Mouse (Mus musculus): ENCODE results near the gene Ly6g6e. TPM values are rescaled to one million over a fixed set of nuclear protein-coding genes. Genes with fewer than 3 reads are reported as not detected.

Ly6g6e gene
- polyA plus RNA-seq, 1 experiment from 2014 or later: not detected

Other genes with a start within 250 kb of the Ly6g6e start
- 17.0 TPM for gene Stk19, start 240.0 kb upstream of the Ly6g6e start, polyA plus RNA-seq (2014; fragmentation: Illumina TruSeq; extraction: RNeasy Lipid Tissue Mini Kit (QIAGEN cat#74804); ENCODE audit: low replicate concordance)
- 1.6 TPM for gene Dxo, start 239.9 kb upstream of the Ly6g6e start, polyA plus RNA-seq (2014; fragmentation: Illumina TruSeq; extraction: RNeasy Lipid Tissue Mini Kit (QIAGEN cat#74804); ENCODE audit: low replicate concordance)
- 4.8 TPM for gene Skiv2l, start 226.7 kb upstream of the Ly6g6e start, polyA plus RNA-seq (2014; fragmentation: Illumina TruSeq; extraction: RNeasy Lipid Tissue Mini Kit (QIAGEN cat#74804); ENCODE audit: low replicate concordance)
- 0.41 TPM for gene Nelfe, start 226.5 kb upstream of the Ly6g6e start, polyA plus RNA-seq (2014; fragmentation: Illumina TruSeq; extraction: RNeasy Lipid Tissue Mini Kit (QIAGEN cat#74804); ENCODE audit: low replicate concordance)
- 20.3 TPM for gene Cfb, start 214.4 kb upstream of the Ly6g6e start, polyA plus RNA-seq (2014; fragmentation: Illumina TruSeq; extraction: RNeasy Lipid Tissue Mini Kit (QIAGEN cat#74804); ENCODE audit: low replicate concordance)
- 1.3 TPM for gene Zbtb12, start 197.4 kb upstream of the Ly6g6e start, polyA plus RNA-seq (2014; fragmentation: Illumina TruSeq; extraction: RNeasy Lipid Tissue Mini Kit (QIAGEN cat#74804); ENCODE audit: low replicate concordance)
- 2.4 TPM for gene Gm20547, start 194.9 kb upstream of the Ly6g6e start, polyA plus RNA-seq (2014; fragmentation: Illumina TruSeq; extraction: RNeasy Lipid Tissue Mini Kit (QIAGEN cat#74804); ENCODE audit: low replicate concordance)
- gene C2, start 178.6 kb upstream of the Ly6g6e start, polyA plus RNA-seq (2014; fragmentation: Illumina TruSeq; extraction: RNeasy Lipid Tissue Mini Kit (QIAGEN cat#74804); ENCODE audit: low replicate concordance): not detected
- gene Ehmt2, start 178.4 kb upstream of the Ly6g6e start, polyA plus RNA-seq (2014; fragmentation: Illumina TruSeq; extraction: RNeasy Lipid Tissue Mini Kit (QIAGEN cat#74804); ENCODE audit: low replicate concordance): 5.3 TPM
- gene Slc44a4, start 162.4 kb upstream of the Ly6g6e start, polyA plus RNA-seq (2014; fragmentation: Illumina TruSeq; extraction: RNeasy Lipid Tissue Mini Kit (QIAGEN cat#74804); ENCODE audit: low replicate concordance): 2.7 TPM
- 3.6 TPM for gene Neu1, start 145.6 kb upstream of the Ly6g6e start, polyA plus RNA-seq (2014; fragmentation: Illumina TruSeq; extraction: RNeasy Lipid Tissue Mini Kit (QIAGEN cat#74804); ENCODE audit: low replicate concordance)
- gene Hspa1b, start 117.7 kb upstream of the Ly6g6e start, polyA plus RNA-seq (2014; fragmentation: Illumina TruSeq; extraction: RNeasy Lipid Tissue Mini Kit (QIAGEN cat#74804); ENCODE audit: low replicate concordance): 1.3 TPM
- not detected for gene Gm20481, start 107.0 kb upstream of the Ly6g6e start, polyA plus RNA-seq (2014; fragmentation: Illumina TruSeq; extraction: RNeasy Lipid Tissue Mini Kit (QIAGEN cat#74804); ENCODE audit: low replicate concordance)
- gene Hspa1a, start 104.7 kb upstream of the Ly6g6e start, polyA plus RNA-seq (2014; fragmentation: Illumina TruSeq; extraction: RNeasy Lipid Tissue Mini Kit (QIAGEN cat#74804); ENCODE audit: low replicate concordance): 0.52 TPM
- not detected for gene Hspa1l, start 104.2 kb upstream of the Ly6g6e start, polyA plus RNA-seq (2014; fragmentation: Illumina TruSeq; extraction: RNeasy Lipid Tissue Mini Kit (QIAGEN cat#74804); ENCODE audit: low replicate concordance)
- gene Lsm2, start 95.0 kb upstream of the Ly6g6e start, polyA plus RNA-seq (2014; fragmentation: Illumina TruSeq; extraction: RNeasy Lipid Tissue Mini Kit (QIAGEN cat#74804); ENCODE audit: low replicate concordance): 12.4 TPM
- 0.37 TPM for gene Vars, start 75.9 kb upstream of the Ly6g6e start, polyA plus RNA-seq (2014; fragmentation: Illumina TruSeq; extraction: RNeasy Lipid Tissue Mini Kit (QIAGEN cat#74804); ENCODE audit: low replicate concordance)
- gene Vwa7, start 60.3 kb upstream of the Ly6g6e start, polyA plus RNA-seq (2014; fragmentation: Illumina TruSeq; extraction: RNeasy Lipid Tissue Mini Kit (QIAGEN cat#74804); ENCODE audit: low replicate concordance): 0.11 TPM
- gene Sapcd1, start 48.9 kb upstream of the Ly6g6e start, polyA plus RNA-seq (2014; fragmentation: Illumina TruSeq; extraction: RNeasy Lipid Tissue Mini Kit (QIAGEN cat#74804); ENCODE audit: low replicate concordance): not detected
- 0.93 TPM for gene Msh5, start 30.2 kb upstream of the Ly6g6e start, polyA plus RNA-seq (2014; fragmentation: Illumina TruSeq; extraction: RNeasy Lipid Tissue Mini Kit (QIAGEN cat#74804); ENCODE audit: low replicate concordance)
- gene Clic1, start 26.9 kb upstream of the Ly6g6e start, polyA plus RNA-seq (2014; fragmentation: Illumina TruSeq; extraction: RNeasy Lipid Tissue Mini Kit (QIAGEN cat#74804); ENCODE audit: low replicate concordance): 31.3 TPM
- gene Ddah2, start 17.9 kb upstream of the Ly6g6e start, polyA plus RNA-seq (2014; fragmentation: Illumina TruSeq; extraction: RNeasy Lipid Tissue Mini Kit (QIAGEN cat#74804); ENCODE audit: low replicate concordance): not detected
- not detected for gene Ly6g6c, start 11.5 kb upstream of the Ly6g6e start, polyA plus RNA-seq (2014; fragmentation: Illumina TruSeq; extraction: RNeasy Lipid Tissue Mini Kit (QIAGEN cat#74804); ENCODE audit: low replicate concordance)
- 0.59 TPM for gene Mpig6b, start 10.7 kb upstream of the Ly6g6e start, polyA plus RNA-seq (2014; fragmentation: Illumina TruSeq; extraction: RNeasy Lipid Tissue Mini Kit (QIAGEN cat#74804); ENCODE audit: low replicate concordance)
- not detected for gene Ly6g6d, start 1.2 kb downstream of the Ly6g6e start, polyA plus RNA-seq (2014; fragmentation: Illumina TruSeq; extraction: RNeasy Lipid Tissue Mini Kit (QIAGEN cat#74804); ENCODE audit: low replicate concordance)
- gene Ly6g6f, start 8.7 kb downstream of the Ly6g6e start, polyA plus RNA-seq (2014; fragmentation: Illumina TruSeq; extraction: RNeasy Lipid Tissue Mini Kit (QIAGEN cat#74804); ENCODE audit: low replicate concordance): not detected
- gene Abhd16a, start 12.4 kb downstream of the Ly6g6e start, polyA plus RNA-seq (2014; fragmentation: Illumina TruSeq; extraction: RNeasy Lipid Tissue Mini Kit (QIAGEN cat#74804); ENCODE audit: low replicate concordance): 3.7 TPM
- gene Ly6g5c, start 31.4 kb downstream of the Ly6g6e start, polyA plus RNA-seq (2014; fragmentation: Illumina TruSeq; extraction: RNeasy Lipid Tissue Mini Kit (QIAGEN cat#74804); ENCODE audit: low replicate concordance): not detected
- gene Ly6g5b, start 38.5 kb downstream of the Ly6g6e start, polyA plus RNA-seq (2014; fragmentation: Illumina TruSeq; extraction: RNeasy Lipid Tissue Mini Kit (QIAGEN cat#74804); ENCODE audit: low replicate concordance): not detected
- gene Gpank1, start 44.6 kb downstream of the Ly6g6e start, polyA plus RNA-seq (2014; fragmentation: Illumina TruSeq; extraction: RNeasy Lipid Tissue Mini Kit (QIAGEN cat#74804); ENCODE audit: low replicate concordance): 2.3 TPM
- 112 TPM for gene Csnk2b, start 45.2 kb downstream of the Ly6g6e start, polyA plus RNA-seq (2014; fragmentation: Illumina TruSeq; extraction: RNeasy Lipid Tissue Mini Kit (QIAGEN cat#74804); ENCODE audit: low replicate concordance)
- 1.7 TPM for gene D17H6S53E, start 49.5 kb downstream of the Ly6g6e start, polyA plus RNA-seq (2014; fragmentation: Illumina TruSeq; extraction: RNeasy Lipid Tissue Mini Kit (QIAGEN cat#74804); ENCODE audit: low replicate concordance)
- gene Apom, start 55.1 kb downstream of the Ly6g6e start, polyA plus RNA-seq (2014; fragmentation: Illumina TruSeq; extraction: RNeasy Lipid Tissue Mini Kit (QIAGEN cat#74804); ENCODE audit: low replicate concordance): not detected
- 9.2 TPM for gene Bag6, start 58.3 kb downstream of the Ly6g6e start, polyA plus RNA-seq (2014; fragmentation: Illumina TruSeq; extraction: RNeasy Lipid Tissue Mini Kit (QIAGEN cat#74804); ENCODE audit: low replicate concordance)
- gene Prrc2a, start 88.0 kb downstream of the Ly6g6e start, polyA plus RNA-seq (2014; fragmentation: Illumina TruSeq; extraction: RNeasy Lipid Tissue Mini Kit (QIAGEN cat#74804); ENCODE audit: low replicate concordance): 7.5 TPM
- 8.4 TPM for gene Aif1, start 99.2 kb downstream of the Ly6g6e start, polyA plus RNA-seq (2014; fragmentation: Illumina TruSeq; extraction: RNeasy Lipid Tissue Mini Kit (QIAGEN cat#74804); ENCODE audit: low replicate concordance)
- gene Lst1, start 111.5 kb downstream of the Ly6g6e start, polyA plus RNA-seq (2014; fragmentation: Illumina TruSeq; extraction: RNeasy Lipid Tissue Mini Kit (QIAGEN cat#74804); ENCODE audit: low replicate concordance): not detected
- gene Ltb, start 117.5 kb downstream of the Ly6g6e start, polyA plus RNA-seq (2014; fragmentation: Illumina TruSeq; extraction: RNeasy Lipid Tissue Mini Kit (QIAGEN cat#74804); ENCODE audit: low replicate concordance): not detected
- gene Tnf, start 125.1 kb downstream of the Ly6g6e start, polyA plus RNA-seq (2014; fragmentation: Illumina TruSeq; extraction: RNeasy Lipid Tissue Mini Kit (QIAGEN cat#74804); ENCODE audit: low replicate concordance): not detected
- not detected for gene Lta, start 128.4 kb downstream of the Ly6g6e start, polyA plus RNA-seq (2014; fragmentation: Illumina TruSeq; extraction: RNeasy Lipid Tissue Mini Kit (QIAGEN cat#74804); ENCODE audit: low replicate concordance)
- not detected for gene Gm16181, start 143.9 kb downstream of the Ly6g6e start, polyA plus RNA-seq (2014; fragmentation: Illumina TruSeq; extraction: RNeasy Lipid Tissue Mini Kit (QIAGEN cat#74804); ENCODE audit: low replicate concordance)
- gene Atp6v1g2, start 156.8 kb downstream of the Ly6g6e start, polyA plus RNA-seq (2014; fragmentation: Illumina TruSeq; extraction: RNeasy Lipid Tissue Mini Kit (QIAGEN cat#74804); ENCODE audit: low replicate concordance): 1.9 TPM
- not detected for gene Nfkbil1, start 158.9 kb downstream of the Ly6g6e start, polyA plus RNA-seq (2014; fragmentation: Illumina TruSeq; extraction: RNeasy Lipid Tissue Mini Kit (QIAGEN cat#74804); ENCODE audit: low replicate concordance)
- gene Ddx39b, start 164.8 kb downstream of the Ly6g6e start, polyA plus RNA-seq (2014; fragmentation: Illumina TruSeq; extraction: RNeasy Lipid Tissue Mini Kit (QIAGEN cat#74804); ENCODE audit: low replicate concordance): 4.0 TPM
- gene H2-D1, start 185.8 kb downstream of the Ly6g6e start, polyA plus RNA-seq (2014; fragmentation: Illumina TruSeq; extraction: RNeasy Lipid Tissue Mini Kit (QIAGEN cat#74804); ENCODE audit: low replicate concordance): 51.6 TPM
- 506 TPM for gene H2-Q1, start 243.5 kb downstream of the Ly6g6e start, polyA plus RNA-seq (2014; fragmentation: Illumina TruSeq; extraction: RNeasy Lipid Tissue Mini Kit (QIAGEN cat#74804); ENCODE audit: low replicate concordance)

All from small intestine, adult 10 weeks (tissue).